Mouse (Mus musculus): ENCODE data around the gene Gzmm.
"Not testable (repeated sequence)": the region's sequence is repeated elsewhere in the genome, so short reads cannot be mapped to it uniquely, and the experiment has no call there.

The Gzmm gene

DNA sequence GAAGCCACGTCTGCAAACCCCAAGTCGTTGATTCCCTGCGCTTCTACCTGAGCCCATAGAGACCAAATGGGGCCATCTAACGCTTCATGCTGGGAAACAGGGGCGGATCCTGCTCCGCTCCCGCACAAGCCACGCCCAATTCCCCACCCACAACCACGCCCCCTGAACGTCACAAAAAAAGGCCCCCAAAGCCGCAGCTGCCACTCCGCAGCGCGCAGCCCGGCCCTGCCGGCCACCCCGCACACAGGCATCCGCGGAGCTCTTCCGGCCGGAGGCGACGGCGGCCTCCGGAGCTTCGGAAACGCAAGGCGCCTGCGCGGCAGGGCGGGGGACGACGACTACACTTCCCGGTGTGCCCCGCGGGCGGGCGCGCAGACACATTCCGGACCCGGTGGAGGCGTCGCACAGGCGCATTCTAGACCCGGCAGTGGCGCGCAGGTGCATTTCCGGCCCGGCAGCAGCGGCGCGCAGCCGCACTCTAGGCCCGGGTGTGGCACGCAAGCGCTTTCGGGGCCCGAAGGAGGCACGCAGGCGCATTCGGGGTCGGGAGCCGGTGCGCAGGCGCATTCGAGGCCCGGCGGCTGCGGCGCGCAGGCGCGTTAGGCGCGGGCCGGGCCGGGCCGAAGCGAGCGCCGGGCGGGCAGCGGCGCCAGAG lies 7.1 kb upstream of the Gzmm start, which contains the start of gene Cdc34:
Cdc34 (plus strand) TSS at position 605 of the 655 bp plus-strand sequence.
- peak; percentile 99 to 100 for DNase-seq

DNA sequence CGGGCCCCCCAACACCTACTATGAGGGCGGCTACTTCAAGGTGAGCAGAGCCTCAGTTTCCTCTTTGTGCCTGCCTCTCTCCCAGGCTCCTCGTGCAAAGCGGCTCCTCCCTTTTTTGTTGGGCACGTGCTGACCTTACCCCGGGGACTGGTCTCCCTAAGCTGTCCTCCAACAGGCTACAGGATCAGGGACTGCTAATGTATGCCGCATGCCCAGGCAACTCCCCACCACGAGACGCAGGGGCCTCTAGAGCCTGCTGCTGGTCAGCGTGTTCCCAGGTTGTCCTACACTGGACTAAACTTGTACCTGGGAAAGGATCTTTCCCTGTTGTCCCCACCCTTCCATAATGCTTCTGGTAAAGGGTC lies 6.3 kb upstream of the Gzmm start:
- no peak for DNase-seq

DNA sequence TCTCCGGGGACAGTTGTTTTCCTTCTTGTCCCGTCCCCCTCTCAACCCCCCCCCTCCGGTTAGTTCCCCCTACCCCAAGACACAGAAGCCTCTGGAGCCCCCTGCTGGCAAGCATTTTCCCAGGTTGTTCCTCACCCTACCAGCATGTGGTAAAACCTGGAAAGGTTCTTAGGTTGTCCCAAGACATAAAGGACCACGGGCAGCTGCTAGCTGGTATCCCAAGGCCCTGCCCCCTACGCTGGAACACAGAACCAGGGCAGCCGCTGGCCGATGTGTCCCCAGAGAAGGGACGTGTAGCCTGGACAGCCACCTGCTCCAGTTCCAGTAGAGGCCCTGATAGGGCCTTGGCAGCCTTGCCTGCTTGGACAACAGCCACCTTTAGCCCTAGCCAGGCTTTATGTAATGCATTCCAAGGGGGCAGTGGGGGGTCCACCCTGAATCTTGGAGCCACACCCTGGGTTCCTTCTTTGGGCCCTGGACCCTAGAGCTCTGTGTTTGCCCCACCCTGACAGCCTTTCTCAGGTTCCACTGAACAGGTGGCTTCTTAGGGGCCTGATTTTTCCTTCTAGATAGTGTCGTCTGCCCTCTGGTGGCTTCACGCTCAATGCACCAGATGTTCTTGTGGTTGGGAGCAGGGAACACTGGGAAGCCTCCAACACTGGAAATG lies 5.8 kb upstream of the Gzmm start:
- DNase-seq = peak; percentile 70 to 81

DNA sequence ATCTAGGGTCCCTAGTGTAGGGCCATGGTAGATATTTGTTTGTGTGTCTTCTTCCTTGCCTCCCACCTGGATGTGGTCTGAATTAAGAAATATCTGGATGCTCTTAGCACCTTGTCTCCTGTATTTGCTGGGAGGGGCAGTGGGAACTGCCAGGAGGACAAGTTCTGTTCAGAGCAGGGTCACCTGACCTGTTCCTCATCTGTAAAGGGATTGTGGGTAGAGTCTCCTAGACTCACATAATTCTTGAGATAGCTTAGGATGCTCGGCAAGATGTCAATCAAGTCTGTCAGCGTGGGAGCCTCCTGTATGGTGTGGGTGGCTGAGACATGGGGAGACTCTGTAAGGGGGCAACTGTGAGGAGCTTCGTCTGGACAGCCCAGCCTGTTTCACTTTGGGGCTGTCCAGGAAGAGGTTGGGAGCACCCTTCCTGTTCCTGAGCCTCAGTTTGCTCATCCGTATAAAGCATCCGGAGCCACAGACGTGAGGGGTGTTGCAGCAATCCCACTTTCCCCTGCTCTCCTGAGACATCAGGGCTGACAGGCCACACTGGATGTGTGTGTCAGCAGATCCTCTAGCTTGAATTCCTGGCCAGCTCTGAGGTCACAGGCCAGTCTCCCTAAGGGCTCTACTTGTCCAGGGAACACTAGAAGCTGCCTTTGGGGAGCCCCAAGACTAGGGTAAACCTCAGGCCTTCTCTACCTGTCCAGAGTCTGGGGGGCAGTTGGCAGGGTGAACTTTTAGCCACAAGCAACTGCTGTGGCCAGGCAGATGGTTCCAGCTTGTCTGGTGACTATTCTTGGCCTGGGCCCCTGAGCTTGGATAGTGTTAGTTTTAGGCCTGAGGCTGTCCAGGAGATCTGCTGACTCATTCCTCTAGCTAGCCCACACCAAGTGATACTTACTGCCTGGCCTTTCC lies 4.8 kb upstream of the Gzmm start:
- DNase-seq = no peak

DNA sequence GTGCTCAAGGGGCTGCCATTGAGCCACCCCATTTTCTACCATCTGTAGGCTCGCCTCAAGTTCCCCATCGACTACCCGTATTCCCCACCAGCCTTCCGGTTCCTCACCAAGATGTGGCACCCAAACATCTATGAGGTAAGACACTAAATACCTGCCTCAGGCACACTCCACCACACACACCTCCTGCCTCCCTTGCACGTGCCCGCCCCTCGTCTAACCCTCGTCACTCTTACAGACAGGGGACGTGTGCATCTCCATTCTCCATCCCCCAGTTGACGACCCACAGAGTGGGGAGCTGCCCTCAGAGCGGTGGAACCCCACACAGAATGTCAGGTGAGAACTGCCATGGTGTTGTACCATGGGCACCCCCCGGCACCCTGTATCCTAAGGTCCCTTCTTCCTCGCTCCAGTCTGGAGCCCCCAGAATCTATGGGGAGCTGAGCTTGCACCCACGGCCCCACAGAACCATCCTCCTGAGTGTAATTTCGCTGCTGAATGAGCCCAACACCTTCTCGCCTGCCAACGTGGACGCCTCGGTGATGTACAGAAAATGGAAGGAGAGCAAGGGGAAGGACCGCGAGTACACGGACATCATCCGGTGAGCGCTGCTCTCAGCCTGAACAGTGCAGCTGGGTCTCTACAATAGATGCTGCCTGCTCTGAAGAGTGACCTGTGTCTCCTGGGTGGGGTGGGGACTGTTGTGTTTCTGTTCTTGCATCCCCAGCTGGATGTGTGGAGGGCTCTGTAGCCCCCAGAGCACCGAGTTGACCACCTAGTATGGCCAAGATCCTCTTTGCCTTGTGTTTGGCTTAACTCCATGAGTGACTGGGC lies 3.8 kb upstream of the Gzmm start:
- DNase-seq = no peak

DNA sequence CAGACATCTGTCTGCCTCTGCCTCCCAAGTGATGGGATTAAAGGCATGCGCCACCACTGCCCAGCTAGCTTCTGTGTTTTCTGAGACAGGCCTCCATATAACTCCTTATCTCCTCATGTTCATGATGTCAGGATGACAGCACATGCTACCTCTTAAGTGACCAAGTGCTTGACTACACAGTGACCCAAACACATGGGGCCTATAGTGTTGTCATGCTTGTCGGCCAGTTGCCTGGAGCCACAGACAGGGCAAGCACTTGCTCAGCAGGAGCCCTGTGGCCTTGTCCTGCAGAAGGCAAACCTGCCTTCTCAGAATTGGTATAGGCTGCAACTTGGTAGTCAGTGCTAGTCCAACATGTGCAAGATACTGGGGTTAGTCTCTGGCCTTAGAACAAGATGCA lies 2.6 kb upstream of the Gzmm start:
- no peak for DNase-seq

DNA sequence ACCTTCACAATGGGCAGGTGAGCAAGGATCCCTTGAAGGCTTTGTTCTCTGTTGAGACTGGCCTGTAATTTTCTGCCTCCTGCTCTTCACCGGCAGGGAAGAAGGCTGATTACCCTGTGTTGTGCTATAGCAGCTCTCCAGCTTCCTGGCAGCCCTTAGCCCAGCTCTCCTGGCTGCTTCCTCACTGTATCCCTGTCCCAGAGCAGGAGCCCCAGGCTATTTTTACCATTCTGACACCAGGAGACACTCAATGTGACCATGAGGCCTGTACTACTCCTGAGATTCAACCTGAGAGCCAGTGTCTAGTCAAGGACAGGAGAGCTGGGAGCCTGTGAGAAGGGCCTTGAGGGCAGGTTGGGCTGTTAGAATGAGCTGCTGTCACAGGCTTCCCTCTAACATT lies 2.1 kb upstream of the Gzmm start:
- DNase-seq = no peak

DNA sequence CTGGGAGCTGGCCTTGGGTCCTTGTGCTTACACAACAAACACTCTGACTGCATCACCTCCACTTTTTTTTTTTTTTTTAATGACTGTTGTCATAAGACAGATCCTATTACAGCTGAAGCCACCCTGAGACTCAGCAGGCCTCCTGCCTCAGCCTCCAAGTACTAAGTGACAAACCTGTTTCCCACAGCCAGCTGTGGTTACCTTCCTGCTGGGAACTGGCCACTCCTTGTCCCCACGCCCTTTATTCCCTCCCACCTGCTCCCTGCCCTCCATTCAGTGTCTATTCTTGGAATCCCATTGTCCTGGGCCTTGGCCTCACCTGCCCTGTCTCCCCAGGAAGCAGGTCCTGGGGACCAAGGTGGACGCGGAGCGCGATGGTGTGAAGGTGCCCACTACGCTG lies 1.3 kb upstream of the Gzmm start:
- no peak for DNase-seq

DNA sequence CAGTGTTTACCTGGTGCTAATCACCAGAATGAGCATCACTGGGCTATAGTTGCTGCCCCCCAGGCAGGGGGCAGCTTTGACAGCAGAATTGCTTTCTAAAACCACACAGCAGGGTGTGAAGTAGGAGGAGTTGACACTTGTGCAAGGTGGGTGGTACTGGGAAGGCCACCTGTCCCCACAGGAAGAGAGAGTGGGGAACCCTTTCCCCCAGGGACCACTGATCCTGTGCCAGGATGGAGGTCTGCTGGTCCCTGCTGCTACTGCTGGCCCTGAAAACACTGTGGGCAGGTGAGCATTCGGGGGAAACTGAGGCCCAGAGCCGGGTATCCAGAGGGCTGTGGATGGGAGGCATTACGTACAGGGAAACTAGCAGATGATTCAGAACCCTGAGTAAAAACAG lies 358 bp downstream of the Gzmm start:
- DNase-seq = no peak

DNA sequence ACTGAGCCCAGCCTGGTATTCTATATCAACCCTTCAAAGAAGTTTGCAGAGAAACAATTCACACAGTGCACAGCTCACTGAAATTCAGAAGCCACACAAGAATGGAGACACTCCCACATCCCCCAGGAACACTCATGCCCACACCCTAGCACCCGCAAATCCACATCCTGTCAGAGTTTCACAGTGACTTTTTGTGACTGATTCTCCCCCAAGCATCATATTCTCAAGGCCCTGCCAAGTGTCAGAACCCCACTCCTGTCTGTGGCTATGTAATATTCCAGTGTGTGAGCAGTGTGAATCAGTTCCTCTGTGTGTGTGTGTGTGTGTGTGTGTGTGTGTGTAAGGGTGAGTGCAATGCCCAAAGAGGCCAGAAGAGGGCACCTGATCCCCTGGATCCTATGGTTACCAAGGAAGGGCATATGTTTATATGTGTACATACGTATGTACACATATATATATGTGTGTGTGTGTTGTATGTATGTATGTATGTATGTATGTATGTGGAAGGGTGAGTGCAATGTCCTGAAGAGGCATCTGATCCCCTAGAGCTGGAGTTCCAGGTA lies 3.2 kb downstream of the Gzmm start:
- no peak for DNase-seq

DNA sequence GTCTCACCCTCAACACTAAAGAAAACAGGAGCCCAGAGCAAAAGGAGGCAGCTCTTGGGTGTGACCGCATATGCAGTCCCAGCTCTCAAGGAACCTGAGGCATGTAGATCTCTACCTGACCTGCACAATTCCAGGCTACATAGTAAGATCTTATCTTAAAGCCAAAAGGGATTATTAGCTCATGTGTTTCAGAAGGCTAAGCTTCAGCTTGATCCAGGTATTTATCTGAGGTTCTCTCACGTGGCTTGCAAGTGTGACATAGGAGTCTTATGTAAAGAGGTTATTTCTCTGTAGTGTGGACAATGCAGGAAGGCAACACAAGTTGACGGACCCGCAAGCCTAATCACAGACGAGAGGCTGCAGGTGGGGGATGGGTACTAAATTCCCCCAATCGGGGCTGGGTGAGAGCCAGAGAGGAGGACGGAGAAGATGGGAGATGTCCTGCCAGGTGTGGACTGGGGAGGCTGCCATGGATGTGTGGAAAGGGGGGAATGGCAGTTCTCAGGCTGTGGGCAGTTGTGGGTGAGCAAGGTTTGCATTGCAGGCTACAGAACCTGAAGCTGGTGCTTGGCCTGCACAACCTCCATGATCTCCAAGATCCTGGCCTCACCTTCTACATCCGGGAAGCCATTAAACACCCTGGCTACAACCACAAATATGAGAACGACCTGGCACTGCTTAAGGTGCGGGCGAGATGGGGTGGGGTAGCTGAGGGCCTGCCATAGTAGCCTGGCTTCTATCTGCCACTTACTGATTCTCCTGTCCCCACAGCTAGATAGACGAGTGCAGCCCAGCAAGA lies 5.0 kb downstream of the Gzmm start:
- DNase-seq = no peak

DNA sequence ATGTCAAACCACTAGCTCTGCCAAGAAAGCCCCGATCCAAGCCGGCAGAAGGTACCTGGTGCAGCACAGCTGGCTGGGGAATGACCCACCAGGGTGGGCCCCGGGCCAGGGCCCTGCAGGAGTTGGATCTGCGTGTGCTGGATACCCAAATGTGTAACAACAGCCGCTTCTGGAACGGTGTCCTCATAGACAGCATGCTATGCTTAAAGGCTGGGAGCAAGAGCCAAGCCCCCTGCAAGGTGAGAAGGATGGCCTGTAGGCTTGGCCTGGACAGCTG lies 5.5 kb downstream of the Gzmm start:
- no peak for DNase-seq

DNA sequence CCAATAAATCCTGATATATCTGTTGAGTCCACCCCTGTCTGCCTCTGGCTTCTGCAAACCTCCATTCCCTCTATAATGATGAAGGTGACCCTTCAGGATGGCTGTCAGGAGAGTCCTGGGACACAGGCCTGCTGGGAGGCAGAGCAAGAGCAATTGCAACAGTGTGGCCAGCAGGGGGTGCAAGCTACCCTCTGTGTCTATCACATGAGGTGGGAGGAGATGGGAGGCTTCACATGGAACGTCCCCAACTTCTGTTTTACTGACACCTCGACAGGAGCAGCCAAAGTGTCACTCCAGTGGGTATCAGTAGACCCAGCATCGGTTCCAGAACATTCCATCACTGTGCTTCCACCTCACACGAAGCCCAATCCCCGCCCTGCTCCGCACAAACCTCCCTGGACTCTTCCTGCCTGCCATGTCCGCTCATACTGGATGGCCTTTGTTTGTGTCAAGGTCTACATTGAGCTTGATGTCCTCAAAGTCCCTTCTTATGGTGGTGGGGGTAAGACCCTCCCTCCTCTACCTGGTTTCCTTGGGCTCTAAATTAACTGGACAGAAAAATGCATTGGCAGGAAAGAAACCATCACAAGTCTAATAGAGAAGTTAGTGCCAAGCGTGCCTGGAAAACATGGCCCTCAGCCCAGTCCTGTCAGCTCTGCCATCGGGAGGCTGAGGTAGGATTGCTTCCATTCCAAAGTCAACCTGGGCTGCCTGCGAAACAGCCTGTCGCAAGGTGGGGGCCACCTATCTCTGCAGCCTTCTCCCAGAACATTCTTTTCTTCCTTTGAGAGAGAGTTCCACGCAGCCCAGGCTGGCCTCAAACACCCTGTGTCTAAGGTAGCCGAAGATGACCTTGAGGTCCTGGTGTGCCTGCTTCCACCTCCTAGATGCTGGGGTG lies 6.7 kb downstream of the Gzmm start:
- peak; percentile 68 to 75 for DNase-seq

DNA sequence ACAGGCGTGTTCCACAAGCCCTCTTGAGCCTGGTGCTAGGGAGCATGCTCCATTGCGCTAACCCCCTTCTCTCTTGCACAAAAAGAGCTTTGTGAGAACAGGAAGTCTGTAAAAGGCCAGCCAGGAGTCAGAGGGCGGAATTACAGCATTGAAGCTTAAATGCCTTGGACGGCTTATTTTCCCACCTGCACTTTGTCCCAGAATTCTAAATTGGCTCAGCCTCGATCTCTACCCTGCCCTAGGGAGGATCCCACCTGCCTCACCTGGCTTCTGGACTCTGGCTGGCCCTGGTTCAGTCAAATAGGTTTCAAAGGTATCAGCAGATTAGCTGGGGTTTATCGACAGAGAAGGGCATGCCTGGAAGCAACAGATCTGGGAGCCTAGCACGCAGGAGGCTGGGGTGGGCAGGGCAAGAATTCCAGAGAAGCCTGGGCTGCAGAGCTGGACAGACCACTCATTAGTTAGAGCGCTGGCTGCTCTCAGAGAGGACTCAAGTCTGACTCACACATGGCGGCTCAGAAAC lies 7.4 kb downstream of the Gzmm start:
- DNase-seq = no peak

DNA sequence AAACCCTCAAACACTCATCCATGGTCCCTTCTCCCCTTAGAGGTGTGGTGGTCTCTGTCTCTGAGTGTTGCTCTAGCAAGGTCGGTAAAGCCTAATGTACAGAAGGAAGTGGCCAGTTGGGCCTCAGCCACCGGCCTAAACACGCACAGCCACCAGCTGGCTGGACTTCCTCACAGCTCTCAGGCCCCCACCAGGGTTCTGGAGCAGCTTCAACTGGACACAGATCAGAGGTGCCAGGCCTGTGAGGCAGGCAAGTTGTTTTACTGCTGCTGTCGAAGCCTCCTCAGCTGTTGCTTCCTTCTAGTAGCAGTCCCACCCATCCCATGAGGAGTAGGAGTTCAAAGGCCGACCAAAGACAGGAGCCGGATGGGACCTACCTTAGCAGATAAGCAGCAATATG lies 9.1 kb downstream of the Gzmm start:
- DNase-seq = no peak

DNA sequence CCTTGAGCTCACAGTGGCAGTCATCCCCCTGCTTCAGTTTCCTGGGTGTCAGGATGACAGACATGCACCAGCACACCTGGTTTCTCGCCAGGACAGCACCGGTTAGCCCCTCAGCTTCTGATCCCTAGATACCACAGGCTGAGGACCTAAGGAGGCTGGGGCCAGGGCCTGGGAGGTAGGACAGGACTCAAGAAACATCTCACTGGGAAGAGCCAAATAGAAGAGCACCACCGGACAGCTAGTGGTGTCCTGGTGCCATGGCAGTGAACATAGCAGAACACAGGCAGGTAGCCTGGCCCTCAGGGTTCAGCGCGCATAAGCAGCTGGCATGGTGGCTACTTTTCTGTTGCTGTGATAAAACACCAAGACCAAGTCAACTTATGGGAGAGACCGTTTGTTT lies 9.6 kb downstream of the Gzmm start:
- DNase-seq = no peak

DNA sequence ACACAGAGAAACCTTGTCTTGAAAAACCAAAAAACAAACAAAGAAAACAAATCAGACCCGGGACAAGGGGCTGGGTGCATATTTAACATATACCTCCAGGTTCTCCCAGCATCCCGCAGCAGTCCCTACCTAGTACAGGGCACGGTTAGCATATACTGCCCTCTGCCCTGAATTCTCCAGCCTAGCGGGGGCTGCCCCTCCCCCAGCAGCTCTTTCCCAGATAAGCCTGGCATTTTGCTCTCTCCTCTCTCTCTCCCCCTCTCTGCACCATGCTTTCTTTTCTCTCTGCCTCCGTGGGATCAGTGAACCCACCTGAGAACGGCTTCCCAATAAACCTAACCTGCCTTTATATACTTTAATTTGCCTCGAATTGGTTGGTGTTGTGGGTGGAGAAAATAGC lies 11.9 kb downstream of the Gzmm start:
- DNase-seq = no peak

DNA sequence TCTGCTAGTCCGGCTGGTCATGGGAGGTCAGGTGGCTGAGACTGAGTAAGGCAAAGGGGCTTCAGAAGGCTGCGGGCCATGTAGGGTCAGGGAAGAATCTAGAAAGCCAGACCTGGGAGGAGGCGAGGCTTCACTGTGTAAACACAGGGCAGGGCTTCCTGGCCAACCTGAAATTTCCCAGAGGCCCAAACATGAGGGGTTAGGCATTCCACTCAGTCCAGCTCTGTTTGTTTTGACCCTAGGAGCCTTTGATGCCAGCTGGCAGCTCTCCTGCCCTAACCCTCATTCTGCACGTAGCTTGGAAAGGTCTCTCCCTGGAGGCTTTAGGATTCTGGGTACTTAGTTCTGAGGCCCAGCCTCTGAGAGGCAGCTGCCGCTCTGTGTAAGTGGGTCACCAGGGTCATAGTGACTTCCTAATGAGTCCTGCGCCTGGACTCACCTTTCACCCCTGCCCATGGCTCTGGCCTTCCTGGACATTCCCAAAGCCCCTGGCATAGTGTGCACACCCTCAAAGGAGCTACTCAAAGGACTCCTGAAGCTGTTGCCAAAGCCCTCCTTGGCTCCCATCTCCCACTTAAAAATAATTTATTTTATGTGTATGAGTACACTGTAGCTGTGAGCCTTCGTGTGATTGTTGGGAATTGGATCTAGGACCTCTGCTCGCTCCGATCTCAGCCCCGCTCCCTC lies 12.8 kb downstream of the Gzmm start:
- DNase-seq = peak in 1 of 2 experiments; percentile 69

DNA sequence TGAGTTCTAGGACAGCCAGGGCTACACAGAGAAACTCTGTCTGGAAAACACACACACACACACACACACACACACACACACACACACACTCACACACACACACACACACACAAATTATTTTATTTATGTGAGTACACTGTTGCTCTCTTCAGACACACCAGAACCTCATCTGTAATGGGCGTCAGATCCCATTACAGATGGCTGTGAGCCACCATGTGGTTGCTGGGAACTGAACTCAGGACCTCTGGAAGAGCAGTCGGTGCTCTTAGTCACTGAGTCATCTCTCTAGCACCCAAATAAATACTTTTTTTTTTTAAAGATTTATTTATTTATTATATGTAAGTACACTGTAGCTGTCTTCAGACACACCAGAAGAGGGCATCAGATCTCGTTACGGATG lies 14.2 kb downstream of the Gzmm start:
- DNase-seq = not testable (repeated sequence)

DNA sequence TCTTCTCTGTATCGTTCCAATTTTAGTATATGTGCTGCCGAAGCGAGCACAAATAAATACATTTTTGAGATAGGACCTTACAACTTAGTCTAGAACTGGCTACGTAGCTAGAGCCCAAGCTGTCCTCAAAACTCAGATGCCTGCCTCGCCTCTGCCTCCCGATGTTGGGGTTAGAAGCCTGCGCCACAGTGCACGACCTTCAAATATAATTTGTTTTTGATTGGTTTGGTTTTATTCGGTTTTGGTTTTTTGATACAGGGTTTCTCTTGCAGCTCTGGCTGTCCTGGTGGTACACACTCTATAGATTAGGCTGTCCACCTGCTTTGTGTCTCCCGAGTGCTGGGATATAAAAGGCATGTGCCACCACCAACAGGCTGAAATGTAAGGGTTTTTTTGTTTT lies 14.7 kb downstream of the Gzmm start:
- no peak for DNase-seq

All from kidney, adult 8-10 months (tissue).